In the genomic region with DNA sequence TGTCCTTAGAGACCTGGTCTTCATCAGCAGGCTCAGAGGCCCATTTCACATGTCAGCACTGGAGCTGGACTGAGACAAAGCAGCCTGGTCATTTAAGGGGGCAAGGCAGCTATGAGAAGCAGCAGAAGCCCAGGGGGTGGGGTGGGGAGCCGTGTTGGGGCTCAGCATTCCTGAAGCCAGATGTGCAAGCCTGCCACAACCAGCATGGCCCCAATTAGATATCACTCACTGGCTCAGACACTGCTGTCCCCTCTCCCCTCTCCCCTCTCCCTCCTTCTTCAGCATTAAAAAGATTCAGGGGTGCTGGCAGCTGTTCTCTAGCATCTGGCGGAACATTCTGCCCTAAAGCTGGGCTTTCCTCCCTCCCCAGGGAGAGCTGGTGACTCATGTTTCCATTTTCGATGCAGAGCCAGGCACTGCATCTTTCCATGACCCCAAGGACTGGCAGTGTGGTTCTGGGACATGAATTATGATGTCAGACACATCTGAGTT, we compare ENCODE assay signal across 8 mouse cellular contexts. TPM values are rescaled to one million over a fixed set of nuclear protein-coding genes. Genes with fewer than 3 reads are reported as not detected.
DNase-seq lines count a peak whose midpoint lies in the region; ATAC-seq and TF ChIP-seq lines count a peak whose summit lies in the region.

No protein-coding gene starts in this region.

- no peaks in the 10 kb centered on the region for H3K9me3 ChIP-seq in hindbrain, embryonic 12.5 days (replicated peaks)

- no peak for ATAC-seq in hindbrain, embryonic 12.5 days (ENCODE audit: low FRiP score)

- WGBS in small intestine, adult 2 months: 58% methylated on average over 3 of the region's 3 CpGs
- 43% methylated on average over 3 of the region's 3 CpGs for WGBS in hindbrain, embryonic 12.5 days

- no peak for TF ChIP-seq POLR2A in embryonic fibroblast, embryonic 13.5 days (IDR thresholded peaks at IDR 0.05; ENCODE audit: low read depth, low read length)
- TF ChIP-seq POLR2A in small intestine, adult 2 months (IDR thresholded peaks at IDR 0.05; ENCODE audit: low read depth, low read length): no peak

- no peaks in the 10 kb centered on the region for H3K27me3 ChIP-seq in small intestine, adult 2 months (ENCODE audit: control insufficient read depth, insufficient read depth, low read length)
- no peaks in the 10 kb centered on the region for H3K27me3 ChIP-seq in hindbrain, embryonic 12.5 days

- peak overlapping the region; percentile 40; the same call in 1 of the 2 replicates for H3K27ac ChIP-seq in left cerebral cortex, adult 2 months
- H3K27ac ChIP-seq in embryonic fibroblast, embryonic 13.5 days (ENCODE audit: insufficient read depth, low read length): peak overlapping the region; percentile 98
- peak overlapping the region; percentile 40 for H3K27ac ChIP-seq in small intestine, adult 2 months (ENCODE audit: insufficient read depth, low read depth, low read length)
- no peak overlapping the region for H3K27ac ChIP-seq in hindbrain, embryonic 12.5 days

- H3K36me3 ChIP-seq in small intestine, adult 2 months (ENCODE audit: control insufficient read depth, insufficient read depth, low read length): no peaks in the 10 kb centered on the region
- H3K36me3 ChIP-seq in hindbrain, embryonic 12.5 days: no peaks in the 10 kb centered on the region

- H3K4me1 ChIP-seq in embryonic fibroblast, embryonic 13.5 days (ENCODE audit: control insufficient read depth, insufficient read depth, low read length): peaks cover 32% of the 10 kb centered on the region
- H3K4me1 ChIP-seq in small intestine, adult 2 months (ENCODE audit: control insufficient read depth, insufficient read depth, insufficient read length, low read length): peaks cover 13% of the 10 kb centered on the region; the same call in 1 of the 2 replicates
- H3K4me1 ChIP-seq in hindbrain, embryonic 12.5 days: peaks cover 4% of the 10 kb centered on the region; the same call in 1 of the 2 replicates

- intact Hi-C loops in left cerebral cortex, adult 2 months (cut with DNase I): no loop called here

- DNase-seq in left cerebral cortex, adult 2 months (ENCODE audit: extremely low spot score in 1 of 2, low spot score in 2 of 2): no peak
- no peak for DNase-seq in left cerebral cortex, adult 9 months (ENCODE audit: low spot score in 2 of 2)
- DNase-seq in heart, postnatal 4 days: peak; percentile 85
- DNase-seq in spleen, postnatal 14 days (ENCODE audit: low spot score in 2 of 2): no peak
- DNase-seq in right cerebral cortex, postnatal 14 days: no peak

- TF ChIP-seq CTCF in left cerebral cortex, adult 2 months (IDR thresholded peaks at IDR 0.05): no peak
- TF ChIP-seq CTCF in embryonic fibroblast, embryonic 13.5 days (IDR thresholded peaks at IDR 0.05; ENCODE audit: borderline replicate concordance, insufficient read depth, low read length): no peak
- no peak for TF ChIP-seq CTCF in small intestine, adult 2 months (IDR thresholded peaks at IDR 0.05; ENCODE audit: extremely low read depth, insufficient read length, insufficient replicate concordance, low read depth, low read length)

- no peak overlapping the region for H3K4me3 ChIP-seq in left cerebral cortex, adult 2 months
- no peak overlapping the region for H3K4me3 ChIP-seq in embryonic fibroblast, embryonic 13.5 days (ENCODE audit: insufficient read depth, low read length)
- no peak overlapping the region for H3K4me3 ChIP-seq in small intestine, adult 2 months (ENCODE audit: low read depth, low read length)
- H3K4me3 ChIP-seq in hindbrain, embryonic 12.5 days: no peak overlapping the region

- no peak overlapping the region for H3K9ac ChIP-seq in hindbrain, embryonic 12.5 days

- no peak overlapping the region for H3K4me2 ChIP-seq in hindbrain, embryonic 12.5 days (replicated peaks)

RNA-seq across cellular contexts. Expression of a gene that starts 30.7 kb away (rescaled TPM):
- total RNA-seq in left cerebral cortex, adult 2 months (2021): 100 to 1,000 TPM; 144 to 149 TPM
- polyA plus RNA-seq in embryonic fibroblast, embryonic 13.5 days (2011; ENCODE audit: insufficient read length, low read depth, missing spikeins): 376 and 420 TPM in 2 replicates
- 100 to 1,000 TPM; 109 to 115 TPM for total RNA-seq in heart, postnatal 4 days (2021)
- 64.7 and 68.6 TPM in 2 replicates for polyA plus RNA-seq in small intestine, adult 2 months (2012; rRNA removed)
- 85.3 and 90.3 TPM in 2 replicates for polyA plus RNA-seq in hindbrain, embryonic 12.5 days (2016; fragmentation: Nextera tagmentation; extraction: Ambion mirVana)

RNA-seq across cellular contexts. Expression of a gene that starts 31.3 kb away (rescaled TPM):
- total RNA-seq in left cerebral cortex, adult 2 months (2021): 10 to 100 TPM; 58.0 to 65.6 TPM
- polyA plus RNA-seq in embryonic fibroblast, embryonic 13.5 days (2011; ENCODE audit: insufficient read length, low read depth, missing spikeins): 36.3 and 60.1 TPM in 2 replicates
- 10 to 100 TPM; 66.9 to 69.5 TPM for total RNA-seq in heart, postnatal 4 days (2021)
- polyA plus RNA-seq in small intestine, adult 2 months (2012; rRNA removed): 28.1 and 33.5 TPM in 2 replicates
- polyA plus RNA-seq in hindbrain, embryonic 12.5 days (2016; fragmentation: Nextera tagmentation; extraction: Ambion mirVana): 33.0 and 38.5 TPM in 2 replicates
